Mouse (Mus musculus) C2C12 (cell line): ENCODE results near the gene Hdac7. TPM values are rescaled to one million over a fixed set of nuclear protein-coding genes. Genes with fewer than 3 reads are reported as not detected.

Experiments used
- H3K27me3 ChIP-seq: one replicate; pipeline ENCODE4 v1.6.1; 2011; ENCODE audit not compliant: control insufficient read depth, insufficient read depth, insufficient read length
- H3K36me3 ChIP-seq: one replicate; pipeline ENCODE4 v1.6.1; 2011; ENCODE audit not compliant: control insufficient read depth, insufficient read depth
- H3K4me3 ChIP-seq: one replicate; pipeline ENCODE4 v1.5.1; 2011; ENCODE audit warnings: mild to moderate bottlenecking, control low read depth; ENCODE audit not compliant: poor library complexity, insufficient read depth, severe bottlenecking
- H3K79me2 ChIP-seq: one replicate; pipeline ENCODE4 v1.6.1; 2011; ENCODE audit not compliant: control insufficient read depth, insufficient read depth
- H3K79me3 ChIP-seq: one replicate; pipeline ENCODE4 v1.6.1; 2011; ENCODE audit warnings: low read depth, control low read depth
- H3ac ChIP-seq: one replicate; pipeline ENCODE3; 2011; ENCODE audit warnings: low read depth; ENCODE audit not compliant: control insufficient read depth, insufficient read length
- CEBPB ChIP-seq: IDR thresholded peaks from one replicate; pipeline ENCODE4 v1.6.1; 2011; ENCODE audit warnings: low read depth, mild to moderate bottlenecking, control low read depth, moderate library complexity
- CTCF ChIP-seq: IDR thresholded peaks from one replicate; pipeline ENCODE4 v1.5.1; 2011; ENCODE audit not compliant: control insufficient read depth, insufficient read depth, insufficient read length
- FOSL1 ChIP-seq: IDR thresholded peaks from one replicate; pipeline ENCODE4 v1.8.0; 2011; ENCODE audit warnings: mild to moderate bottlenecking, low read length; ENCODE audit not compliant: poor library complexity, insufficient read depth, severe bottlenecking
- MAX ChIP-seq: IDR thresholded peaks from one replicate; pipeline ENCODE4 v1.6.1; 2011; ENCODE audit warnings: mild to moderate bottlenecking, control low read depth
- MYOD1 ChIP-seq: IDR thresholded peaks from one replicate; pipeline ENCODE4 v1.6.1; 2011; ENCODE audit warnings: low read depth; ENCODE audit not compliant: control insufficient read depth, insufficient read length
- MYOG ChIP-seq: IDR thresholded peaks from one replicate; pipeline ENCODE4 v1.6.1; 2011; ENCODE audit not compliant: control insufficient read depth, insufficient read length; ENCODE audit errors: extremely low read depth
- USF1 ChIP-seq: IDR thresholded peaks from one replicate; pipeline ENCODE4 v1.6.1; 2011; ENCODE audit warnings: low read depth, mild to moderate bottlenecking, control low read depth, moderate library complexity
- polyA plus RNA-seq: library from polyadenylated mRNA; unstranded; fragments of >200 nt; fragmentation: generic; extraction: Trizol; gene quantifications from one replicate; pipeline ENCODE4 v1.2.1, GENCODE M21; 2012; ENCODE audit warnings: missing spikeins

Gene Hdac7
- polyA plus RNA-seq, 1 experiment: 41.2 TPM

DNA sequence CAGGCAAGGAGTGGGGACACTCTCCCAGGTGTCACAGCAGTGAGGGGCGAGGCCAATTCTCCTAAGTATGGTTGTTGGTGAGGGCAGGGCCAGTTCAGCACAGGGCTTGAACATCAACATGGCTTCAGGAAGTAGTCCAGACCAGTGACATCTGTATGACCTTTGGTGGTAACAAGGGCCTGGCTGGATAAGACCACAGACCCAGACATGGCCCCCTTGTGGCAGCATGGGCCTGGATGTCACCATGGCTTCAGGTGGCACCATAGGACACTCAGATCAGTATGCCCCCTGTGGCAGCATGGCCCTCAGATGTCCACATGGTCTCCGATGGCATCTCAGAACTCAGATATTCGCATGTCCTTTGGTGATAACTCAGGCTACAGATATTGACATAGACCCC lies 8.0 kb upstream of the Hdac7 start:
- Histone ChIP-seq H3ac (no peak overlapping the region), H3K4me3 (no peak overlapping the region)

DNA sequence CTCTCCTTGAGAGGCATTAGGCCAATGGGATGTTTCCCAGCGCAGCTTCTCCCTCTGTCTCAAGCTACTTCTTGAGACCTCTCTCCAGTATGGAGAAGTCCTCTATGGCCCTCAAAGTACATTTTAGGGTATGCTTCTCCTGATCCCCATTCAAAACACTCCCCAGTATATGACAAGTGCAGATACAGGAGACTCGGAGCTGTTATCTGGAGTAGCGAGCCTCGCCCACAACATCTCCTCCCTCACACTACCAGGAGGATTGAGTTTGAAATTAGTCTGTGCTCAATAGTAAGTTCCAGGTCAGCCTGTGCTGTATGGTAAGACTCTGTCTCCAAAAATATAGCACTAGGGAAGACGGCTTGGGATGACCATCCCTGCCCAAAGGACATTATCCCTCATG lies 6.7 kb upstream of the Hdac7 start:
- Histone ChIP-seq H3K36me3 (no peaks in the 10 kb centered on the region), H3K4me3 (no peak overlapping the region), H3K79me3 (no peaks in the 10 kb centered on the region), H3ac (no peak overlapping the region), H3K79me2 (no peaks in the 10 kb centered on the region), H3K27me3 (no peaks in the 10 kb centered on the region)
- TF ChIP-seq CTCF: no peak
- TF ChIP-seq FOSL1: no peak
- no peak for TF ChIP-seq CEBPB
- TF ChIP-seq USF1: no peak
- no peak for TF ChIP-seq MYOD1
- TF ChIP-seq MAX: no peak
- TF ChIP-seq MYOG: no peak

More for the DNA sequence above, 8.0 kb upstream of the Hdac7 start:
- Histone ChIP-seq H3K36me3 (no peaks in the 10 kb centered on the region), H3K79me2 (no peaks in the 10 kb centered on the region), H3K27me3 (no peaks in the 10 kb centered on the region), H3K79me3 (no peaks in the 10 kb centered on the region)
- TF ChIP-seq CEBPB: no peak

DNA sequence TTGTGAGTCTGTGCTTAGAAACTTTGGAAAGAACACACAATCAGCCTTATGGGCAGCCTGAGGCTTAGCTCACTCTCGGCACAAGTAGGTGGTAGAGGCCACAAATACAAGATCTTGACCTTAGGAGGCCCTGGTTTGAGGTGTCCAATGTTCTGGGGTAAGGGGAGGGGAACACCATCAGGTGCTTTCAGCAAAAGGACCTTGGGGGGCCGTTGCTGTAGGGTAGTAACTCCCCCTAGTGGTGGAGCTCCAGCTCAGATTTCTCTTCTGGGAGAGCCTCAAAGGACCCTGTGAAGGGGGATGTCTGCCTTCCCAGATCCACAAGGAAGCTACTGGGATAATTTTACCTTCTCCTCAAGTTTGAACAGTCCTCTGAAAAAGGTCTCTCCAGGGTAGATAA lies 6.1 kb upstream of the Hdac7 start:
- no peaks in the 10 kb centered on the region for H3K27me3 ChIP-seq
- peak; percentile 63 for TF ChIP-seq CTCF
- no peak for TF ChIP-seq MYOD1
- no peaks in the 10 kb centered on the region for H3K79me2 ChIP-seq
- no peaks in the 10 kb centered on the region for H3K79me3 ChIP-seq
- no peak overlapping the region for H3K4me3 ChIP-seq
- H3K36me3 ChIP-seq: no peaks in the 10 kb centered on the region
- no peak overlapping the region for H3ac ChIP-seq

DNA sequence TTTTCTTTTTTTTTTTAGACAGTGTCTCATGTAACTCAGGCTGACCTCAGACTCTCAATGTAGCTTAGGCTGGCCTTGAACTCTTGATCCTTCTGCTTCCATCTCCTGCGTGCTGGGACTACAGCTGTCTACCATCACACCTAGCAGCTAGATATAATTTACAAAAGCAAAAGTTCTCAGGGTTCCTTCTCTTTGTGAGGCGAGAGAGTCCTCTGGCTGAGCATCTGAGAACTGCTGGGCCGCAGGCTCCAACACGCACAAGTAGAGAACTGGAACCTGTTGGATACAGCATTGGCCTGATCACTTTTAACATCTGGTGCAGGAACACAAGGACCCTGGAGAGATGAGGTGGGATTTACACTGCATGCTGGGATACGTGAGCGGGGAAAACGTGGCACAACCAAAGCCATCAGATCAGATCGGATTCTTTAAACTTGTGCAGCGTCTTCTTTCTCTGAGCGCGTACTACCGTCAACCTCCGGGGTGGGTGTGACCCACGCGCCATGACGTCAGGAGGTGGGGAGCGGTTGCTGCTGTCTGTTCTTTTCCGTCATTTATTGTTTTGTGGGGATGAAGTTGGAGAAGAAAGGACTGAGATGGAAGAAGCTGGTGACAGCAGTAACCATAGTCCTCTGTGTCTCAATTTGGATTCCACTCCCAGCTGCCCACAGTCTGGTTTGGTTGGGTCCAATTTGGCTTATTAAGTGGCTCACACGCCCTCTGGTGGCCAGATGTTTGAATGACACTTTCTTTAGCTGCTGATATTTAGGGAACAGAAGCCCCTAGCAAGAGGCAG lies 5.0 kb upstream of the Hdac7 start:
- Histone ChIP-seq H3K79me2 (no peaks in the 10 kb centered on the region), H3K36me3 (no peaks in the 10 kb centered on the region), H3ac (peak overlapping the region; percentile 60), H3K4me3 (no peak overlapping the region), H3K27me3 (no peaks in the 10 kb centered on the region), H3K79me3 (no peaks in the 10 kb centered on the region)
- TF ChIP-seq MYOD1 (no peak), CTCF (peak; percentile 59), MAX (peak; percentile 57), CEBPB (no peak), USF1 (no peak)

DNA sequence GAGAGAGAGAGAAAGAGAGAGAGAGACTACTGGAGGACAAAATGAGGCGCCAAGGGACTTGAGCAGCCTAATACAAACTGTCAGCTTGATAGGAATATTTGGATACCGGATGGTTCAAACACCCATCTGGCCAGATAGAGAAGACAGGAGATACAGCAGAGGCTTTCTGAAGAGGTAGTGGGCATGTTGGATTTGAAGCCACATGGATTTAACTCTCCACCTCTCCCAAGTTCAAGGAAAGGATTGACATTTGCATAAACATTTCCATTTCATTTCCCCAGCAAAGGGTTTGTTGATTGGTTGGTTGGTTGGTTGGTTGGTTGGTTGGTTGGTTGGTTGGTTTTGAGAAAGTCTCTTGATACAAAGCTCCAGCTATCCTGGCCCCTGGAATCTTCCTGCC lies 3.6 kb upstream of the Hdac7 start:
- no peaks in the 10 kb centered on the region for H3K27me3 ChIP-seq
- H3K36me3 ChIP-seq: no peaks in the 10 kb centered on the region
- H3ac ChIP-seq: no peak overlapping the region
- no peak overlapping the region for H3K4me3 ChIP-seq
- H3K79me3 ChIP-seq: no peaks in the 10 kb centered on the region
- TF ChIP-seq MYOD1 (no peak), MYOG (no peak)
- no peaks in the 10 kb centered on the region for H3K79me2 ChIP-seq

DNA sequence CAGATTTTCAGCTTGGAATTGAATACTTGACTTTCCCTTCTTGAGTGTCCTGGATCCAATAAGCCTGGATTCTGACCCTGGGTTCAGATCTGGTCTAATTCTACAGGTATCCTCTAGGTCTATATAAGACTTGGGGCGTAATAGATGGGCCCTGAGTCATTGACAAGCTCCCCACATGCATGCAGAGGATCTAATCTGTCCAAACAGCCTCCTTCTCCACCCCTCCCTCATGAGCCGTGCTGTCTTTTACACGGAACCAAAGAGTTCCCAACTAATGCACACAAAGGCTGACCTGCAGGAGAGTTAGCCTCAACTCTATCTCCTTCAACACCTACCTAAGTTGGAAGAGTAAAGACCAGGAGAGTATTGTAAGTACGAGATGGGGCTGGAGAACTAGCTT lies 3.0 kb upstream of the Hdac7 start:
- H3K4me3 ChIP-seq: no peak overlapping the region
- no peaks in the 10 kb centered on the region for H3K27me3 ChIP-seq
- no peak overlapping the region for H3ac ChIP-seq
- TF ChIP-seq MYOD1 (no peak), MYOG (no peak), CTCF (no peak), CEBPB (no peak), USF1 (no peak), MAX (no peak), FOSL1 (no peak)
- H3K79me3 ChIP-seq: no peaks in the 10 kb centered on the region
- no peaks in the 10 kb centered on the region for H3K36me3 ChIP-seq
- H3K79me2 ChIP-seq: no peaks in the 10 kb centered on the region
